Mouse (Mus musculus): ENCODE data around the gene Trp53bp2.

DNA sequence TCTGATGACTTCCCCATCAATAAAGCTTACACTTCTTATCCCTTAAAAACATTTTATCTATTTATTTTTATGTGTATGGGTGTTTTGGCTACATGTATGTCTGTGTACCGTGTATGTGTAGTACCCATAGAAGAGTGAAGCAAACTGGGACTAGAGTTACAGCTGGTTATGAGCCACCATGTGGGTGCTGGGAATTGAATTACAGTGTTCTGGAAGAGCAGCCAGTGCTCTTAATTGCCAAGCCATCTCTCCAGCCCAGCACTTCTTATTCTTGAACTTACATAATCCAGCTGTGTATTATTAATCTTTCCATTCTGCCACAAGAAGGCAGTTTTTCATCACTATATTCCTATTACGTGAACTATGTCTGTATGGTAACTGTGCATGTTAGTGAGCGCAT lies 10.5 kb downstream of the Trp53bp2 start:
- TF ChIP-seq CTCF (IDR thresholded peaks at IDR 0.05; ENCODE audit: extremely low read depth, insufficient read depth, insufficient read length, insufficient replicate concordance) (no peak), POLR2A (IDR thresholded peaks at IDR 0.05; ENCODE audit: low read depth, low read length) (no peak)

Measured in spleen, adult 2 months (tissue).